In genomic region chr4:149306712-149307595, GRCm38 (mm10) we compare ENCODE assay signal across 8 mouse cellular contexts. TPM values are rescaled to one million over a fixed set of nuclear protein-coding genes. Genes with fewer than 3 reads are reported as not detected.
DNase-seq lines count a peak whose midpoint lies in the region; ATAC-seq and TF ChIP-seq lines count a peak whose summit lies in the region.

No protein-coding gene starts in this region.

- no peaks in the 10 kb centered on the region for H3K9me3 ChIP-seq in hindbrain, embryonic 13.5 days
- no peaks in the 10 kb centered on the region for H3K9me3 ChIP-seq in lung, postnatal 0 days (ENCODE audit: low read length)

- no peak for DNase-seq in Patski (ENCODE audit: low read depth, low spot score)
- peak; percentile 95 to 97 for DNase-seq in cerebellum, postnatal 10 days
- DNase-seq in frontal cortex, postnatal 14 days (ENCODE audit: low spot score in 2 of 2): peak; percentile 60 to 66
- DNase-seq in layer of hippocampus, postnatal 14 days (ENCODE audit: low spot score in 2 of 2): peak; percentile 78 to 83
- DNase-seq in lung, postnatal 0 days (ENCODE audit: low spot score): peak; percentile 76
- DNase-seq in retina, embryonic 14.5 days (ENCODE audit: low spot score): peak; percentile 76
- DNase-seq in urinary bladder, postnatal 36 days (ENCODE audit: low spot score in 2 of 2): peak; percentile 34 to 74

- H3K9ac ChIP-seq in hindbrain, embryonic 13.5 days: peak overlapping the region; percentile 100
- peak overlapping the region; percentile 89 for H3K9ac ChIP-seq in lung, postnatal 0 days (replicated peaks; ENCODE audit: low read depth)

- peaks cover 50% of the 10 kb centered on the region for H3K4me1 ChIP-seq in hindbrain, embryonic 13.5 days (replicated peaks)
- peaks cover 19% of the 10 kb centered on the region; the same call in 1 of the 2 replicates for H3K4me1 ChIP-seq in lung, postnatal 0 days (ENCODE audit: insufficient read depth, low read depth, low read length)

- H3K27ac ChIP-seq in hindbrain, embryonic 13.5 days: peak overlapping the region; percentile 99
- H3K27ac ChIP-seq in lung, postnatal 0 days (ENCODE audit: low read length): peak overlapping the region; percentile 96

- peak overlapping the region; percentile 69 for H3K4me2 ChIP-seq in hindbrain, embryonic 13.5 days
- H3K4me2 ChIP-seq in lung, postnatal 0 days (replicated peaks; ENCODE audit: low read depth, low read length): peak overlapping the region; percentile 85

- TF ChIP-seq EP300 in lung, postnatal 0 days (IDR thresholded peaks at IDR 0.05): no peak

- ATAC-seq in Patski: peak; percentile 51
- peak; percentile 63 for ATAC-seq in hindbrain, embryonic 13.5 days (ENCODE audit: low FRiP score)
- ATAC-seq in lung, postnatal 0 days: peak; percentile 61; the same call in 1 of the 2 replicates

- POLR2A ChIA-PET in Patski (lab: Charles Lee): interaction anchor here (1.7 kb wide), 1 partner anchor 52 kb away, joined by 4 read pairs; no protein-coding TSS in a partner anchor

- H3K36me3 ChIP-seq in hindbrain, embryonic 13.5 days: no peaks in the 10 kb centered on the region
- no peaks in the 10 kb centered on the region for H3K36me3 ChIP-seq in lung, postnatal 0 days (ENCODE audit: insufficient read depth, low read length)

- in situ Hi-C loops in Patski (cut with MboI; ENCODE audit: low pct_unique_long_range_greater_than_20kb): no loop called here

- no peak for TF ChIP-seq CTCF in Patski (IDR thresholded peaks at IDR 0.05)
- no peak; the same call in 1 of the 2 replicates for TF ChIP-seq CTCF in lung, postnatal 0 days (IDR thresholded peaks at IDR 0.05)

- no peaks in the 10 kb centered on the region for H3K27me3 ChIP-seq in Patski
- no peaks in the 10 kb centered on the region for H3K27me3 ChIP-seq in hindbrain, embryonic 13.5 days
- no peaks in the 10 kb centered on the region for H3K27me3 ChIP-seq in lung, postnatal 0 days (replicated peaks; ENCODE audit: insufficient read depth, low read length)

- under 1% methylated on average over 63 of the region's 83 CpGs for WGBS in hindbrain, embryonic 13.5 days
- under 1% methylated on average over 30 of the region's 83 CpGs for WGBS in lung, postnatal 0 days

- H3K4me3 ChIP-seq in hindbrain, embryonic 13.5 days: peak overlapping the region; percentile 98
- H3K4me3 ChIP-seq in lung, postnatal 0 days (ENCODE audit: low read depth, low read length): peak overlapping the region; percentile 96

- CTCF ChIA-PET in Patski (lab: Charles Lee): interaction anchor here (0.6 to 1.8 kb wide), 10 partner anchors 14 to 162 kb away, joined by 3 to 9 read pairs (median 4); no protein-coding TSS in a partner anchor

RNA-seq across cellular contexts. Expression of gene Kif1b, which starts 0.5 kb away (rescaled TPM):
- 32.9 TPM for polyA plus RNA-seq in Patski (2021)
- 155 and 169 TPM in 2 replicates for polyA plus RNA-seq in hindbrain, embryonic 13.5 days (2015; fragmentation: Nextera tagmentation; extraction: Ambion mirVana)
- 100 to 1,000 TPM; 392 to 448 TPM for total RNA-seq in layer of hippocampus, postnatal 14 days (2021)
- polyA plus RNA-seq in lung, postnatal 0 days (2015; fragmentation: Nextera tagmentation; extraction: Ambion mirVana): 35.6 and 36.7 TPM in 2 replicates
